Mouse (Mus musculus) left cerebral cortex, adult 8-10 months (tissue): ENCODE data around the gene Nmt1. TPM values are rescaled to one million over a fixed set of nuclear protein-coding genes. Genes with fewer than 3 reads are reported as not detected.

ENCODE experiments used
- DNase-seq, 2 experiments: peaks; one replicate each; pipeline ENCODE4 v3.0.0; 2022; ENCODE audit warnings: low spot score in 2 of 2
- microRNA-seq, 2 experiments: library from miRNA; unstranded; fragments of <30 nt; microRNA quantifications; one replicate each; pipeline ENCODE4 v1.2.0; 2022
- total RNA-seq, 4 experiments: library from RNA; stranded (reverse); gene quantifications; 2 replicates each; pipeline ENCODE4 v1.2.4; 2022

The Nmt1 gene
- total RNA-seq, 4 experiments from 2014 or later = 124 to 149 (median 129) TPM

GRCm38 (mm10) chr11:103105810-103106209 is 77.8 kb downstream of the Nmt1 start:
- DNase-seq = no peak

- DNase-seq = no peak
These were observed 78.4 kb downstream of the Nmt1 start for GRCm38 (mm10) chr11:103106386-103106785.

- DNase-seq = no peak
These were observed 83.3 kb downstream of the Nmt1 start for GRCm38 (mm10) chr11:103111301-103111700.

GRCm38 (mm10) chr11:103111881-103112551 is 84.0 kb downstream of the Nmt1 start:
- DNase-seq = no peak

GRCm38 (mm10) chr11:103112552-103112912 is 84.5 kb downstream of the Nmt1 start:
- DNase-seq = no peak

- no peak for DNase-seq
These were observed 85.0 kb downstream of the Nmt1 start for GRCm38 (mm10) chr11:103113005-103113404.

GRCm38 (mm10) chr11:103113771-103114170 is 85.8 kb downstream of the Nmt1 start:
- no peak for DNase-seq

GRCm38 (mm10) chr11:103114270-103114943 is 86.4 kb downstream of the Nmt1 start:
- DNase-seq = no peak

- peak; percentile 71 to 84 for DNase-seq
These were observed 87.4 kb downstream of the Nmt1 start for GRCm38 (mm10) chr11:103115163-103116007.

- DNase-seq = peak; percentile 99
These were observed 88.2 kb downstream of the Nmt1 start, which contains the start of gene Hexim1 for GRCm38 (mm10) chr11:103116008-103116818. Gene Hexim1 (plus strand): TSS chr11:103116231.

GRCm38 (mm10) chr11:103116959-103117590 is 89.1 kb downstream of the Nmt1 start:
- DNase-seq = peak in 1 of 2 experiments; percentile 46

GRCm38 (mm10) chr11:103117591-103118009 is 89.6 kb downstream of the Nmt1 start:
- no peak for DNase-seq

Small RNAs within 50 kb of the gene (microRNA-seq; reads per million reads assigned to microRNA genes)
- 0 to 0.21 reads per million in 2 experiments for gene Mir6931

Other genes starting within 250 kb of the Nmt1 start
- 1 to 10 TPM; 3.9 to 5.5 (median 5.2) TPM for gene Gjc1, start 208.5 kb upstream of the Nmt1 start, total RNA-seq
- 1 to 10 TPM; 5.7 to 6.8 (median 6.0) TPM for gene Higd1b, start 192.3 kb upstream of the Nmt1 start, total RNA-seq
- 100 to 1,000 TPM; 114 to 136 (median 127) TPM for gene Eftud2, start 147.2 kb upstream of the Nmt1 start, total RNA-seq
- gene Ccdc103, start 147.0 kb upstream of the Nmt1 start, total RNA-seq = 1 to 10 TPM; 2.1 to 3.6 (median 2.2) TPM
- gene Fam187a, start 143.0 kb upstream of the Nmt1 start, total RNA-seq = under 1 TPM in 3 of 4 experiments, not detected in 1; 0.23 to 0.70 (median 0.34) TPM
- 100 to 1,000 TPM; 134 to 920 (median 381) TPM for gene Gfap, start 127.3 kb upstream of the Nmt1 start, total RNA-seq
- gene Kif18b, start 103.1 kb upstream of the Nmt1 start, total RNA-seq = under 1 TPM in 1 of 4 experiments, not detected in 3; 0.17 TPM
- 10 to 100 TPM; 12.9 to 18.8 (median 15.5) TPM for gene C1ql1, start 81.5 kb upstream of the Nmt1 start, total RNA-seq
- 10 to 100 TPM; 36.7 to 45.3 (median 40.8) TPM for gene Dcakd, start 143 bp downstream of the Nmt1 start, total RNA-seq
- 10 to 100 TPM; 17.5 to 20.3 (median 18.0) TPM for gene Plcd3, start 73.5 kb downstream of the Nmt1 start, total RNA-seq
- 10 to 100 TPM; 82.6 to 93.2 (median 88.7) TPM for gene Acbd4, start 73.5 kb downstream of the Nmt1 start, total RNA-seq
- 10 to 100 TPM; 34.4 to 38.5 (median 35.6) TPM for gene Hexim1, start 88.0 kb downstream of the Nmt1 start, total RNA-seq
- 10 to 100 TPM; 13.4 to 18.1 (median 16.5) TPM for gene Hexim2, start 104.2 kb downstream of the Nmt1 start, total RNA-seq
- gene Fmnl1, start 142.9 kb downstream of the Nmt1 start, total RNA-seq = 100 to 1,000 TPM in 3 of 4 experiments, 10 to 100 TPM in 1; 81.7 to 115 (median 108) TPM
- 1 to 10 TPM; 1.7 to 2.8 (median 2.3) TPM for gene 1700023F06Rik, start 180.4 kb downstream of the Nmt1 start, total RNA-seq
- gene Spata32, start 190.2 kb downstream of the Nmt1 start, total RNA-seq = 1 to 10 TPM in 3 of 4 experiments, under 1 TPM in 1; 0.67 to 2.3 (median 1.5) TPM
- gene Map3k14, start 239.3 kb downstream of the Nmt1 start, total RNA-seq = 1 to 10 TPM; 3.1 to 6.5 (median 5.0) TPM